Mouse (Mus musculus): ENCODE measurements around the gene 4930404H24Rik. TPM values are rescaled to one million over a fixed set of nuclear protein-coding genes. Genes with fewer than 3 reads are reported as not detected.
A peak's percentile ranks its signal among the peaks of the same experiment; 100 is the strongest.

4930404H24Rik gene
- polyA plus RNA-seq, 1 experiment = not detected

DNA sequence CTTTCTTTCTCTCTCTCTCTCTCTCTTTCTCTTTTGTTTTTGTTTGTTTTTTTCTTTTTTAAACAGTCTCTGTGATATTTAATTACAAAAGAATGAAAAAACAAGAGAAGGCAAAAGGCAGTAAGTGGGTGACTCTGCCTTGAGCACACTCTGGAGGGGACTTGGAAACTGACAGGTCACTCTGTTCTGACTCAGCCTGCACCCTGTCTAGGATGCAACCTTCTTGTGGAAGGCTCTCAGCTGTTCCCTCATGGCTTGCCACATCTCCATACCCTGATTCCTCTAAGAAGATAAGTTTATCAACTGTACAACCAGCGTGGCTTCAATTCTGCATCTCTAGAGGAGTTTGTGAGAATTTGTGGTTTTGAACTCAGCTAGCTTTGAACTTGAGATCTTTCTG lies 25.2 kb upstream of the 4930404H24Rik start:
- no peak overlapping the region for H3K27ac ChIP-seq (ENCODE audit: insufficient read depth, low read length)
- WGBS = 93% methylated on average over 1 of the region's 1 CpGs
- H3K4me3 ChIP-seq (replicated peaks; ENCODE audit: insufficient read depth, low read depth, low read length) = no peak overlapping the region
- TF ChIP-seq POLR2A (IDR thresholded peaks at IDR 0.05; ENCODE audit: borderline replicate concordance, insufficient read depth, low read length) (no peak), CTCF (IDR thresholded peaks at IDR 0.05; ENCODE audit: borderline replicate concordance, insufficient read depth, low read depth, low read length) (no peak)
- no peak for DNase-seq
- H3K4me1 ChIP-seq (ENCODE audit: control insufficient read depth, insufficient read depth, low read length) = peaks cover 7% of the 10 kb centered on the region
- no peaks in the 10 kb centered on the region; the same call in 1 of the 2 replicates for H3K27me3 ChIP-seq (ENCODE audit: control insufficient read depth, insufficient read depth, low read length)

DNA sequence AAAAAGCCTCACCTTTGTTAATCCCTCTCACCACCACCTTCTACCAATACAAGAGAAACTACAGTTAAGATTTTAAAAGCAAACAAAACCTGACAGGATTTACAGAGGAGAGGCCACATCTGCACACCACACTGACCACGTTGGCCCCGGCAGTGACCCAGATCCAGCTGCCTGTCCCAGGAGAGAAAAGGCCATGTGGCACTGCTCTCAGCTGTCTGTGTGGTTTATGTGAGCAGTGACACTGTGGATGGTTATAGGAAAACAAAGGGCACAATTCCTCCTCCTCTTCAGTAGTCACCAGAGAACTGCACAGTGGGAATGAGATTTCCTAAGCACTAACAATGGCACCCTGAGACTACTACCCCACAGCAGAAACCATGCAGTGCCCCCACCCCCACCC lies 23.3 kb upstream of the 4930404H24Rik start:
- no peak overlapping the region for H3K27ac ChIP-seq (ENCODE audit: insufficient read depth, low read length)
- no peaks in the 10 kb centered on the region; the same call in 1 of the 2 replicates for H3K27me3 ChIP-seq (ENCODE audit: control insufficient read depth, insufficient read depth, low read length)
- TF ChIP-seq CTCF (IDR thresholded peaks at IDR 0.05; ENCODE audit: borderline replicate concordance, insufficient read depth, low read depth, low read length) (no peak), POLR2A (IDR thresholded peaks at IDR 0.05; ENCODE audit: borderline replicate concordance, insufficient read depth, low read length) (no peak)

DNA sequence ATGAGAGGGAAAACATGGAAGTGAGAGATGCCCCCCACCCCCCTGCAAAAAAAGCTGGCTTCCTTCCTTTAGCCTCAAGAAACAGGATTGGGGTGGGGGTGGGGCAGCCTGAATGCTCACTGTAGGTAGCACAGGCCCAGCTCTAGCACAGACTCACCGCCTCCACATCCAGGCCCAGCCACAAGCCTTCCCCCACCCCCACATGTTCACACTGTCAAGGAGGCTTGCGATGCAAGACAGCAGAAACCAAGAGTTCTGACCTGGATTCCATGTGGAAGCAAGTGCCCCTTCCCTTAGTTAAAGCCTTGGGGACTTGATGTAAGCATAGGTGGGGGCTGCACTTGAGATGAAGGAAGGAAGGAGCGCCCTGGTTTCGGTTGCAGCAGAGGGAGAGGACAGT lies 22.8 kb upstream of the 4930404H24Rik start:
- Histone ChIP-seq H3K27ac (ENCODE audit: insufficient read depth, low read length) (no peak overlapping the region), H3K4me3 (replicated peaks; ENCODE audit: insufficient read depth, low read depth, low read length) (no peak overlapping the region), H3K27me3 (ENCODE audit: control insufficient read depth, insufficient read depth, low read length) (no peaks in the 10 kb centered on the region; the same call in 1 of the 2 replicates), H3K4me1 (ENCODE audit: control insufficient read depth, insufficient read depth, low read length) (peaks cover 7% of the 10 kb centered on the region)
- 68% methylated on average over 4 of the region's 4 CpGs for WGBS
- DNase-seq = no peak
- TF ChIP-seq POLR2A (IDR thresholded peaks at IDR 0.05; ENCODE audit: borderline replicate concordance, insufficient read depth, low read length) = no peak
- TF ChIP-seq CTCF (IDR thresholded peaks at IDR 0.05; ENCODE audit: borderline replicate concordance, insufficient read depth, low read depth, low read length) = no peak

More for the DNA sequence above, 23.3 kb upstream of the 4930404H24Rik start:
- Histone ChIP-seq H3K4me1 (ENCODE audit: control insufficient read depth, insufficient read depth, low read length) (peaks cover 7% of the 10 kb centered on the region), H3K4me3 (replicated peaks; ENCODE audit: insufficient read depth, low read depth, low read length) (no peak overlapping the region)
- DNase-seq = no peak
- WGBS = 69% methylated on average over 2 of the region's 2 CpGs

DNA sequence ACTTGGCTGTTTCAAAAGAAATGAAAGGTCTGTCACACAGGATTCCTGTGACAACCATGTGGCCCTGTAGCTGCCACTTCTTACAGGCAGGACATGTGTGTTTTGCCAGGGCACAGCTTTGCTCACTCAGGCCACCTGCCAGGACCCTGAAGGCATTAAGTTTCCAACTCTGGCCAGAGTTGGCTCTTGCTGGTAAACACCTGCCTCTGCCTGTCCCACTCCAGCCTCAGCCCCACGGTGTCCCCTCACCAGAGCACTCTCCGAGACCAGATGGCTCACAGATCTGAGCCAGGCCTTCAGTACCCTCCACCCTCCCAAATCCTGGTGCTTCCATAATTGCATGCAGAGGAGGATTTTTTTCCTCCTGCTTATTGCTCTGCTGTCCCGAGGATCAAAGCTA lies 21.6 kb upstream of the 4930404H24Rik start:
- Histone ChIP-seq H3K27me3 (ENCODE audit: control insufficient read depth, insufficient read depth, low read length) (no peaks in the 10 kb centered on the region; the same call in 1 of the 2 replicates), H3K4me3 (replicated peaks; ENCODE audit: insufficient read depth, low read depth, low read length) (no peak overlapping the region), H3K27ac (ENCODE audit: insufficient read depth, low read length) (no peak overlapping the region), H3K4me1 (ENCODE audit: control insufficient read depth, insufficient read depth, low read length) (peaks cover 16% of the 10 kb centered on the region)
- 11% methylated on average over 3 of the region's 3 CpGs for WGBS
- peak; percentile 27 for DNase-seq
- TF ChIP-seq CTCF (IDR thresholded peaks at IDR 0.05; ENCODE audit: borderline replicate concordance, insufficient read depth, low read depth, low read length) (no peak), POLR2A (IDR thresholded peaks at IDR 0.05; ENCODE audit: borderline replicate concordance, insufficient read depth, low read length) (no peak)

DNA sequence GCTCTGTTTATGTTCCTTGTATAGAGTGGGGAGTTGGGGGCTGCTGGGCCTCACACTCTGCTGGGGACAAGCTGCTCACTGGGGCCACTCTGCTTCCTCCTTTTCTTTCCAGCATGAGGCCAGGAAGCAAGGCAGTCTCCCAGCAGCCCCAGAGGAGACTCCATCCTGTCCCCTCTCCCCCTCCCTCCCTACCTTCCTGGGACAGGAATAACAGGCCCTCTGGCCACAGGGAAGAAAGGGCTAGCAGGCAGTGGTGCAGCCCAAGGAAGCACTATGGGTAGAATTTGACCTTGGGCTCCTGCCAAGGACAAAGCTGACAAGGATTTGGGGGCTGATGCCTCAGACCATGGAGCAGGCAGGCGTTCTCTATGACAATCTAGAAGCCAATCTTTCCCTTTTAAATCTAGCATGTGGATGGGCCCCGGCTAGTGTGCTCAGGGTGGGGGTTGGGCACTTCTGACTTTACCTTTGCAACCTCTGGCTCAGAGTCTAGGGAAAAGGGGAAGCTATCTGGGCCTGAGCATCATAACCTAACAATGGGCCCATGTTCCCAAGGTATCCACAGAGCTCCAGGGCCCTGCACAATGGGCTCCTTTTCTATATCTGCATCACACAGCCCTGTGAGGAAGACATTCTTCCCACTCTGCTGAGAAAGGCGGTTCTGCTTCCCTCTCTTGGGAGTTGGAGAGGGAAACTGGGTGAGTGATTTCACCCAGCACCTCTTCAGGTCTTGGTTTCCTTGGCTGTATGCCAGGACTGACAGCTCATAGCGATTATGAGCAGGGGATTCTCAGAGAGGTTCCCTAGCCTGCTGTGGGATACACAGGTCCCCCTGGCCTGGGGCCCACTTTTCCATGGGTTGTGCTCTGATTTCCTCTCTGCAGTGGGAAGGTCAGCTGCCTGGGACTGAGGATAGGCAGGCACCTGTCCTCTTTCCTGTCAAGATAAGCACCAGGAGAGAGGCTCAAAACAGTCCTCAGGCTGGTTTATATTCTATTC lies 17.2 kb upstream of the 4930404H24Rik start:
- no peak overlapping the region for H3K27ac ChIP-seq (ENCODE audit: insufficient read depth, low read length)
- DNase-seq = peak; percentile 37 to 44
- H3K4me3 ChIP-seq (replicated peaks; ENCODE audit: insufficient read depth, low read depth, low read length) = no peak overlapping the region
- H3K27me3 ChIP-seq (ENCODE audit: control insufficient read depth, insufficient read depth, low read length) = no peaks in the 10 kb centered on the region
- TF ChIP-seq POLR2A (IDR thresholded peaks at IDR 0.05; ENCODE audit: borderline replicate concordance, insufficient read depth, low read length) (no peak), CTCF (IDR thresholded peaks at IDR 0.05; ENCODE audit: borderline replicate concordance, insufficient read depth, low read depth, low read length) (no peak)
- peaks cover 15% of the 10 kb centered on the region for H3K4me1 ChIP-seq (ENCODE audit: control insufficient read depth, insufficient read depth, low read length)
- 49% methylated on average over 4 of the region's 4 CpGs for WGBS

DNA sequence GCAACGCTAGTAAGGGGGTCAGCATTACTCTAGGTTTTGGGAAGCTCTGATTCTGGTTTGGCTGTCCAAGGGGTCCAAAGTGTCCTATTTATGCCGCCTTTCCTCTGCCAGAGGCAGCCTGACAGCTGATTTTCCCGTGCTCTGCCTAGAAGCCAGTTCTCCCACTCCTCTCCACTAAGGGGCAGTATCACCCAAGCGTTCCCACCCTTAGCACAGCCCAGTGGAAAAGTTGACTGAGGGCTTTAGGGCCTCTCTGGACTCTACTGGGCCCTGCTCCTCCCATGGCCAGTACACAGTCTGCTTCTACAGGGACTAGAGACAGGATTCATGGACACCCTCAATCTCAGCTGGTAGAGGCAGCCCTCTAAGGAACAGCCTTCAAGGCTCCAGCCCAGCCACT lies 14.0 kb upstream of the 4930404H24Rik start:
- TF ChIP-seq POLR2A (IDR thresholded peaks at IDR 0.05; ENCODE audit: borderline replicate concordance, insufficient read depth, low read length) (no peak), CTCF (IDR thresholded peaks at IDR 0.05; ENCODE audit: borderline replicate concordance, insufficient read depth, low read depth, low read length) (peak; percentile 92)
- no peak overlapping the region for H3K27ac ChIP-seq (ENCODE audit: insufficient read depth, low read length)
- WGBS = 3% methylated on average over 4 of the region's 4 CpGs
- DNase-seq = peak; percentile 70 to 81
- no peak overlapping the region for H3K4me3 ChIP-seq (replicated peaks; ENCODE audit: insufficient read depth, low read depth, low read length)
- no peaks in the 10 kb centered on the region for H3K27me3 ChIP-seq (ENCODE audit: control insufficient read depth, insufficient read depth, low read length)
- peaks cover 35% of the 10 kb centered on the region for H3K4me1 ChIP-seq (ENCODE audit: control insufficient read depth, insufficient read depth, low read length)

DNA sequence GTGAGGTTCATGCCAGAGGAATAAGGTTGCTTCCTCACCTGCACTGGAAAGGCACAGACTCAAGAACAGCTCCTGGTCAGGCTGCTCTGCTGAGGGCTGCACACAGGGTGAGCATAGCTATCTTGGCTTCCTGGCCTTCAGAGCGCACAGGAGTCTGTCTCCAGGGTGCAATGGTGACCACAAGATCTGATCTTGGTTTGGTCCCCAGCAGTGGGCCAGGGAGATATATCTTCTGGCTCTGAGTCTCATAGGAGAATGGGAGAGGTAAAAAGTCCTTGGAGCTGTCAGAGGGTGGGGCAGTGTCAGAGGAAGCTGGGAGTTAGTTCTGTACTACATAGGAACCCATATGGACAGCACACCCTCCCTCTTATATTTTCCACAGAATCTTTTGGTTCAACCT lies 13.1 kb upstream of the 4930404H24Rik start:
- WGBS = 89% methylated on average over 1 of the region's 1 CpGs
- no peak for TF ChIP-seq POLR2A (IDR thresholded peaks at IDR 0.05; ENCODE audit: borderline replicate concordance, insufficient read depth, low read length)
- no peak for TF ChIP-seq CTCF (IDR thresholded peaks at IDR 0.05; ENCODE audit: borderline replicate concordance, insufficient read depth, low read depth, low read length)

More for the DNA sequence above, 13.1 kb upstream of the 4930404H24Rik start:
- Histone ChIP-seq H3K4me1 (ENCODE audit: control insufficient read depth, insufficient read depth, low read length) (peaks cover 44% of the 10 kb centered on the region), H3K4me3 (replicated peaks; ENCODE audit: insufficient read depth, low read depth, low read length) (no peak overlapping the region), H3K27ac (ENCODE audit: insufficient read depth, low read length) (no peak overlapping the region), H3K27me3 (ENCODE audit: control insufficient read depth, insufficient read depth, low read length) (no peaks in the 10 kb centered on the region)
- no peak for DNase-seq
